Mouse (Mus musculus) cerebellum, adult 8-10 months (tissue): ENCODE results near the gene E130308A19Rik.

ENCODE experiments used
- DNase-seq: peaks from one replicate; pipeline ENCODE4 v3.0.0; 2022

The E130308A19Rik gene

GRCm38 (mm10) chr4:59640720-59641119 is 14.7 kb downstream of the E130308A19Rik start:
- DNase-seq: no peak

GRCm38 (mm10) chr4:59642039-59642438 is 16.0 kb downstream of the E130308A19Rik start:
- no peak for DNase-seq

GRCm38 (mm10) chr4:59642657-59643056 is 16.6 kb downstream of the E130308A19Rik start:
- no peak for DNase-seq

DNA sequence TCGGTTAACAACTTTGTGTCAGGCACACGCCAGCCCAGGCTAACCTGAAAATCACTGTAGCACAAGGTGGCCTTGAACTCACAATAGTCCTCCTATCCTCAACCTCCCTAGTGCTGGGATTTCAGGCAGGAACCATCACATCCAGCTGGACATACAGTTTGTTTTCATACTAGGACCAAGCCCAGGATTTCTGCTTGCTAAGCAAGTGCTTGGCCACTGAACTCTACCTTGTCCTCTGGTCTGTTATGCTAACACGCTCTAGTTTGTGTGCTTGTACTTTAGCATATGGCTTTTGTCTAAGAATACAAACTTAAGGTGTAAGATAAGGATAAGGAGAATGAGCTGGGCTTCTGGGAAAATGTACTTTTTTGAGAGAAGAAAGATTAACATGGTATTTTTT is 18.4 kb downstream of the E130308A19Rik start:
- no peak for DNase-seq

DNA sequence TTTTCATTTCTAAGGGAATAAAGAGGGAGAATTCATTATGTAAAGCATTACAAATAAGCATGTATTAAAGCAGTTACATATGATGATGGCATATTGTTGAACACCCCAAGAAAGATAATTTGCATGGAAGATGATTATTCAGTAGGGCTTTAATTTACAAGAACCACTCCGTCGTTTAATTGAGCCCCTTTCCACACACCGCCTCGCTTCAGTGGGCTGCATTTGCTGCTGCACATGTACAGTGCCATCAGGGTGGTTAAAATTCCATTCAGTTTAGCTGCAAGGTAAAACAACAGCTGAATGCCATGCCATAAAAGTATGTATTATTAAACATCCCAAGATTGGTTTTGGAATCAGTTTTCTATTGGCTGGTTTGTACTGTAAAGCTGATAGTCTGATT is 19.0 kb downstream of the E130308A19Rik start:
- no peak for DNase-seq

DNA sequence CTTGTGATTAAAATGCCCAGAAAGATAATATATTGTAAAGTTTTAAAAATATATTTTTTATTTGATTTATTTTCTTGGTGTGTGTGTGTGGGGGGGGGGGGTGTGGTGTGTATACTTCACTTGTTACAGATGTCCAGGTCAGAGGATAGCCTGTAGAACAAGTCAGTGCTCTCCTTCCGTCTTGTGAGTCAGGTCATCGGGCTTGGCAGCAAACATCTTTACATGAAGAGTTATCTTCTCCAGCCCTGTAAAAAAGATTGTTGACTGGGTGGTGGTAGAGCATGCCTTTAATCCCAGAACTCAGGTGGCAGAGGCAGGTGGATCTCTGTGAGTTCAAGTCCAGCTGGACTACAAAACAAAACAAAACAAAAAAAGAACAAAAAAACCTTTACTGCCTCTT is 19.6 kb downstream of the E130308A19Rik start:
- no peak for DNase-seq

DNA sequence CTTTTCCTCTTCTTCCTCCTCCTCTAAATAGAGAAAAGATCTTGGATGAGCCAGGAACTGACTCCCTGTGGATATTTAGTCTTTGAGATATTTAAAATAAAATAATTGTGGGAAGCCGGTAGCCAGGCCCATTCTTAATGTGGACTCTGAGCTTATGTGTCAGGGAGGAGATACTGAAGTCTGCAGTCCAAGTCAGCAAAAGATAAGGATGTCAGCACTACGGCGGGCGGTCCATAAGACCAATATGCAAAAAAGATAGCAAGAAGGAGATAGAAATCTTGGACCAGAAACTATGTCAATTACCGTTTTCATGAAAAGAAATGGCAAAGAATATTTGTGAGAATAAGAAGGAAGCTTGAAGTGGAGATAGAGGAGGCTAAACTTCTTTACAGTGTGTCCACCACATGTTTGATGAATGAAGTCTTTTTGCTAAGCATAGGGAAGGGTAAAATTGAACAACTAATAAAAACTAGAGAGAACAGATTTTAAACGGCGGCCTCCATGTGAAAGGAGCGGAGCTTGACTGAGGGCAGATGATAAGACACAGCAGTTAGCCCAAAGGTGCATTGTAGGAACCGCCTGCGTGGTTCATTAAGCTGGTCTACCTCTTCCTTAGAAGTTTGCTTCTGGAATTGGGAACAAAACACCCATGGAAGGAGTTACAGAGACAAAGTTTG is 20.1 kb downstream of the E130308A19Rik start:
- DNase-seq: no peak

GRCm38 (mm10) chr4:59649119-59649518 is 23.1 kb downstream of the E130308A19Rik start:
- no peak for DNase-seq

DNA sequence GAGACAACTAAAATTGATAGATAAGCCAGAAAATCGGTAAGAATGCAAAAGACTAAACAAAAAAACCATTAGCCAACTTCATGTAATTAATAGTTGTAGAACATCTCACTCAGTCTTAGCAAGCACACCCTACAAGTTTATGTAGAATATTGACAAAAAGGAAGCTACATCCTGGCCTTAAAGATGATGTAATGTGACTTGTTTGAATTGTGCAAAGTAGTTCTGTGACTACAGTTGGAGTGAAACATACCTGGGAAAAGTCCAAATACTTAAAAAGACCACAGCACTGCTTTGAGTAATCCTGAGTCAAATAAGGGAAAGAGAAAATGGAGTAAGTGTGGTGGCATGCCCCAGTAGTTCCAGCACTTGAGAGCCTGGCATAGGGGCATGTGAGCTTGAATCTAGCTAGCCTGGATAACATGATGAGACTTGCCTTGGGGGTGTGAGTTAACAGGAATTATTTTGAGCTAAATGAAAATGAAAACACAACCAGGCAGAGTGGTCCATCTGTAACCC is 26.2 kb downstream of the E130308A19Rik start:
- no peak for DNase-seq

DNA sequence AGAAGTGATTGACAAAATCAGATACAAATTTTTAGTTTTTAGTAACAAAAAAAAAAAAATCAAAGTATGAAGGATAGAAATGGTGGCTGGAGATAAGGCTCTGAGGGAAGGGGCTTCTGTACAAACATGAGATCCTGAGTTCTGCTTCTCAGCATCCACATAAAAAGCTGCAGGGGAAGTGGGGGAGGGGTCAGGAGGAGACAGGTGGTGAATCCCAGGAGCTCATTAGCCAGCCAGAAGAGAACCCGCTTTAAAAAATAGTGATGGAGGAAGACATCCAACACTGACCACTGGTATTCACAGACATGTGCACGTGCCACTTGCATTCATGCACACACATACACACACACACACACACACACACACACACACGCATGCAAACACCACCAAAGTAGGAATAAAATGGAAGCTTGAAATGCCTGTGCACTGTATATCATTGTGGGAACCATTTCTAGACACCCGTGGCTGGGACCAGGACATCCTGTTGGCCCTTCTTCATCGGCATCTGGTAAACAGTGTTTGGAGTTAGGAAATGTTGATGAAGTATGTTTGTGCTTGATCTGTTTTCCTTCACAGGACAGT is 30.1 kb downstream of the E130308A19Rik start:
- DNase-seq: peak; percentile 11

GRCm38 (mm10) chr4:59662163-59662562 is 36.2 kb downstream of the E130308A19Rik start:
- DNase-seq: no peak

- DNase-seq: no peak
These were observed 37.4 kb downstream of the E130308A19Rik start for GRCm38 (mm10) chr4:59663451-59663850.

- no peak for DNase-seq
These were observed 40.7 kb downstream of the E130308A19Rik start for GRCm38 (mm10) chr4:59666550-59667317.

- DNase-seq: no peak
These were observed 42.0 kb downstream of the E130308A19Rik start for GRCm38 (mm10) chr4:59668050-59668449.

- no peak for DNase-seq
These were observed 43.1 kb downstream of the E130308A19Rik start for GRCm38 (mm10) chr4:59669131-59669530.

DNA sequence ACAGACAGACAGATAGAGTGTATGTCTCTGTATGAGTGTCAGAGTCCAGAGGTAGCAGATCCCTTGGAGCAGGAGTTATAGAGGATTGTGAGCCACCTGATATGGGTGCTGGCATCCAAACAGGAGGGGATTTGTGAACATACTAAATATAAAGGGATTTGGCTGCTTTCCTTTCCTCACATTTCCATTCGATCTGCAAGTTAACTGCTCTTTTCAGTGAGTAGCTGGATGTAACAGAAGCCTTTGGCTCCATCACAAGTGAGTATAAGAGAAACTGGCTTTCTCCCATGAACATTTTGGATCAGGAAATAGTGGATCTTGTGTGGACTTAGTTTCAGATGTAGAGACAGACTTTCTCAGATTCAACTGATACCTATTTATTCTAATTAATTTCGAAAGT is 44.0 kb downstream of the E130308A19Rik start:
- DNase-seq: no peak

DNA sequence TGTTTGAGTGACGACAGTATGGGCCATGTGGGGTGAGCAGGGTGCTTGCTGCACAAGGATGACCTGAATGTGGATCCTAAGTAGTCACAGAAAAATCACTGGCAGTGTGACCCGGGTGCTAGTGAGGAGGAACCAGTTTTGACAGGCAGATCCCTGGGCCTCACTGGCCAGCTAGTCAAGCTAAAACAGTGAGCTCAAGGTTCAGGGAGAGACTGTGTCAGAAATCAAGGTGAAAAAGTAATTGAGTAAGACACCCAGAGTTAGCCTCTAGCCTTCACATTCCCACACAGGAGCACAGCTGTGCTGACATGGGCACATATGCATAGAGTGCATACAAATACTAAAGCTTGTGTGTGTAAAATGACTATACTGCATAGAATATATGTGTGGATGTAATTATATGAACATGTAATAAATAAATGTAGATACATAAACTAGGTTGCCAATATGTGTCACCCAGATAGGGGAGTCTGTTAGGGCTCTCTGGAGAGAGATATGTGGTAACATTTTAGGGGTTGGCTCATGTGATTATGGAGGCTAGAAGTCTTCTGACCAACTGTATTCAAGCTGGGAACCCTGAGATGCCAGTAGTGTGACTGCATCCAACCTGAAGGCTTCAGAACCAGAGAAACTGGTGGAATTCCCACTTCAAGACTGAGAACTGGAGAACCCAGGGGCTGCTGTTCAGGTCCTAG is 47.6 kb downstream of the E130308A19Rik start:
- no peak for DNase-seq

DNA sequence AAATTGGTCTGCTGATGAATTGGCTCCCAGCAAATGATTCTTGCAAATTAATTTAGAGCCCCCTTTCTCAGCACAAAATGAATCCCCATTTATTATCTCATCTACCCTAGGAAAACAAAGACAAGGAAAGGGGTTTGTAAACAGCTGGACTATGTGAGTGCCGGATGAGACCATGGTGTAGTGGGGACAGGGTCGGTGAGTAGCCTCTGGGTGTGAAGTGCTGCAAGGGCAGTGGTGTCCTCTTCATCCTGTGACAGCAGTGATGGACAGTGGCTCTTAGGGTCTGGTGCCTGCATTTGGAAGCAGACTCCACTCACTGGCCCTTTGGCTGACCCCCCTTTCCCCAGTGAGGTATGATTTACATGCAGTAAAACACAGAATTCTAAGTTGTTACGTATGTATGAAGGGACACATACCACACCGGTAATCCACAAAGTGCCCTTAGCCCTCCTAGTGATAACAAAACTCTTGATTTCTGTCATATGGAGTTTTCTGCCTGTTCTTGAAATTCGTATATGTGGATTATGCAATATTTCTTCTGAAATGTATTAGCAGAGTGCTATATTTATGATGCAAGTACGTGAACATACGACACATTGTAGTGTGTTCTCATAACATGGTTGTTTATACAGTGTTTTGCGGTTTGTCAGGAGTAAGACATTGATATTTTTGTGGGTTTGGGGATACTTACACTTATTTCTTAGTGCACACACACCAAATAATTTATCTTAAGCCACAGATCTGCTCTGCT is 49.1 kb downstream of the E130308A19Rik start:
- no peak for DNase-seq

DNA sequence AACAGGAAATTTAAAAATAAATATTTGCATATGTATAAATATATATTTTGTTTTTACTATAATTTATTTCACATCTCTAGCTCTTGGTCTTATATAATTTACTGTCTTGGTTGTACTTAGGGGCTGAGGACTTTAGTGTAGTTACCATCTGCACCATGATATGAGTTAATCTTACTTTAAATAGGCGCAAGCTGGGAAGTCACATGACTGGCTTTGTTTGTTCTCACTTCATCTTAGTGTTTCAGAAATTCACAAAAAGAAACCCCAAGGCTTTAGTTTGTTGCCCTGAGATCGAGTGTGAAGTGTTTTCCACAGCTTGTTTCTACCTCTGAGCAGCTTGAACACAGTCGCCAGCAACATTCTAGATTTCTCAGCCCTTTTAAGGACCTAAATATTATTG is 49.7 kb downstream of the E130308A19Rik start:
- no peak for DNase-seq

DNA sequence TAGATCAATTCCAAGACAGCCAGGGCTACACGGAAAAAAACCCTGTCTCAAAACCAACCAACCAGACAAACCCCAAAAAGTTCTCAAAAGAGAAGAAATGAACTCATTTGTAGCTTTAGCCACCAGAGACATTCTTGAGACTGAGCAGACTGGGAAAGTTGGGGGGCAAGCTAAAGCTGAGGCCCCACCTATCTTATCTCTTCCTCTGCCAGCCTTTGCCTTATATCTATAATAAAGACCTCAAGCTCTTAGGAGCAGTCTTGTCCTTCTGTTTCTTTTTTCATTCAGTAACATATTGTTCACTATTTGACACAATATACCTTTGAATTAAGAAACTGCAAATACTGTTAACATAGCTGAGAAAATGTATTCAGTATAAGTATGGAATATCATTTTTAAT is 55.4 kb downstream of the E130308A19Rik start:
- no peak for DNase-seq

GRCm38 (mm10) chr4:59682491-59682890 is 56.5 kb downstream of the E130308A19Rik start:
- DNase-seq: no peak

DNA sequence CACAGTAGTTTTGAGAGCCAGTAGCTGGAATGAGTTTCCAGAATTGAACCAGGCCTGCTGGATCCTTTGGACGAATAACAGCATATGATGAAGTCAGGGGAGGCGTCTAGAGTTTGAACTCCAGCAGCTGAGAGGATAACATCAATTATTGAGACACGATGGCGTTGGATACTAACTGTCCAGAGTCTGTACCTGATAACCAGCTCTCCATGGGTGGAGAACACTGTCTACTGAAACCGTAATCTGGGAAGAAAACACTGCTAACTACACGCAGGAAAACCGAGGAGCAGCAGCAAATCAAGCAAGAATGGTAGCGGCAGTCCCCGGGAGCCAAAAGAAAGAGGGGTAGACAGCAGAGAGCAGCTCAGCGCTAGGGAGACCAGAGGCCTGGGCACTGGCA is 56.9 kb downstream of the E130308A19Rik start:
- no peak for DNase-seq

GRCm38 (mm10) chr4:59684306-59684705 is 58.3 kb downstream of the E130308A19Rik start:
- DNase-seq: no peak
